In genomic region chr7:100645147-100645546, GRCm38 (mm10) we compare ENCODE assay signal across 8 mouse cellular contexts. TPM values are rescaled to one million over a fixed set of nuclear protein-coding genes. Genes with fewer than 3 reads are reported as not detected.
A peak's percentile ranks its signal among the peaks of the same experiment; 100 is the strongest.
DNase-seq lines count a peak whose midpoint lies in the region; ATAC-seq and TF ChIP-seq lines count a peak whose summit lies in the region.

No protein-coding gene starts in this region.

- no peak overlapping the region for H3K27ac ChIP-seq in kidney, postnatal 0 days
- H3K27ac ChIP-seq in limb, embryonic 15.5 days: no peak overlapping the region
- H3K27ac ChIP-seq in neural tube, embryonic 12.5 days: no peak overlapping the region

- H3K4me1 ChIP-seq in E14TG2a.4 (replicated peaks; ENCODE audit: low read depth, low read length): peaks cover 26% of the 10 kb centered on the region
- 0 out of 2 replicates have a peak, but pooled peaks cover 3% of the 10 kb centered on the region for H3K4me1 ChIP-seq in kidney, postnatal 0 days (replicated peaks; ENCODE audit: insufficient read depth, low read length)
- peaks cover 4% of the 10 kb centered on the region; the same call in 1 of the 2 replicates for H3K4me1 ChIP-seq in limb, embryonic 15.5 days
- H3K4me1 ChIP-seq in neural tube, embryonic 12.5 days: no peaks in the 10 kb centered on the region

- no peak overlapping the region for H3K9ac ChIP-seq in kidney, postnatal 0 days (ENCODE audit: low read depth, low read length)
- no peak overlapping the region for H3K9ac ChIP-seq in limb, embryonic 15.5 days
- no peak overlapping the region for H3K9ac ChIP-seq in neural tube, embryonic 12.5 days

- TF ChIP-seq CTCF in E14TG2a.4 (conservative IDR thresholded peaks at IDR 0.05; ENCODE audit: low read length): peak; percentile 80
- peak; percentile 79 for TF ChIP-seq CTCF in kidney, postnatal 0 days (IDR thresholded peaks at IDR 0.05; ENCODE audit: low read depth)

- no peak overlapping the region for H3K4me3 ChIP-seq in E14TG2a.4 (replicated peaks; ENCODE audit: low read length)
- H3K4me3 ChIP-seq in kidney, postnatal 0 days (replicated peaks; ENCODE audit: low read depth, low read length): no peak overlapping the region
- H3K4me3 ChIP-seq in limb, embryonic 15.5 days: no peak overlapping the region
- H3K4me3 ChIP-seq in neural tube, embryonic 12.5 days: no peak overlapping the region

- H3K4me2 ChIP-seq in kidney, postnatal 0 days (ENCODE audit: low read length): no peak overlapping the region
- no peak overlapping the region for H3K4me2 ChIP-seq in limb, embryonic 15.5 days
- no peak overlapping the region for H3K4me2 ChIP-seq in neural tube, embryonic 12.5 days (replicated peaks)

- no peaks in the 10 kb centered on the region for H3K9me3 ChIP-seq in E14TG2a.4 (ENCODE audit: low read length)
- H3K9me3 ChIP-seq in kidney, postnatal 0 days (replicated peaks; ENCODE audit: low read length): no peaks in the 10 kb centered on the region
- no peaks in the 10 kb centered on the region for H3K9me3 ChIP-seq in limb, embryonic 15.5 days
- no peaks in the 10 kb centered on the region for H3K9me3 ChIP-seq in neural tube, embryonic 12.5 days

- WGBS in kidney, postnatal 0 days: 39% methylated on average over 3 of the region's 3 CpGs
- WGBS in limb, embryonic 15.5 days: 39% methylated on average over 3 of the region's 3 CpGs
- WGBS in neural tube, embryonic 12.5 days: 38% methylated on average over 3 of the region's 3 CpGs

- H3K36me3 ChIP-seq in E14TG2a.4 (ENCODE audit: insufficient read depth, low read length): peaks cover 39% of the 10 kb centered on the region
- no peaks in the 10 kb centered on the region for H3K36me3 ChIP-seq in kidney, postnatal 0 days (ENCODE audit: insufficient read depth, low read length)
- peaks cover 18% of the 10 kb centered on the region; the same call in 1 of the 2 replicates for H3K36me3 ChIP-seq in limb, embryonic 15.5 days
- H3K36me3 ChIP-seq in neural tube, embryonic 12.5 days: peaks cover 19% of the 10 kb centered on the region; the same call in 1 of the 2 replicates

- peak; percentile 26 for DNase-seq in T-cell, adult 2 months (ENCODE audit: low spot score)
- DNase-seq in cerebellum, postnatal 14 days: peak; percentile 55 to 78
- DNase-seq in gastrocnemius, adult 8-10 months (ENCODE audit: low spot score in 2 of 2): peak; percentile 62 to 67
- peak; percentile 77 for DNase-seq in kidney, postnatal 0 days (ENCODE audit: low spot score)
- peak; percentile 67 for DNase-seq in thymus, postnatal 4 days

- H3K27me3 ChIP-seq in E14TG2a.4 (ENCODE audit: insufficient read depth, low read length): no peaks in the 10 kb centered on the region
- no peaks in the 10 kb centered on the region for H3K27me3 ChIP-seq in kidney, postnatal 0 days (ENCODE audit: insufficient read depth, low read length)
- no peaks in the 10 kb centered on the region for H3K27me3 ChIP-seq in limb, embryonic 15.5 days
- no peaks in the 10 kb centered on the region for H3K27me3 ChIP-seq in neural tube, embryonic 12.5 days (replicated peaks)

- ATAC-seq in kidney, postnatal 0 days (replicated peaks; ENCODE audit: low FRiP score, low read depth): no peak
- 0 out of 2 replicates have a peak, but pooled peaks have one; percentile 40 for ATAC-seq in limb, embryonic 15.5 days (ENCODE audit: insufficient number of reproducible peaks, low FRiP score, low TSS enrichment, low read depth)
- 0 out of 2 replicates have a peak, but pooled peaks have one; percentile 9 for ATAC-seq in neural tube, embryonic 12.5 days (ENCODE audit: low FRiP score, low read depth)

RNA-seq across cellular contexts. Expression of gene Plekhb1, which starts 17.1 kb away (rescaled TPM):
- total RNA-seq in gastrocnemius, adult 8-10 months (2022): 100 to 1,000 TPM in 2 of 4 experiments, 10 to 100 TPM in 2; 85.9 to 102 (median 98.0) TPM
- polyA plus RNA-seq in kidney, postnatal 0 days (2015; fragmentation: Nextera tagmentation; extraction: Ambion mirVana): 4.6 and 5.1 TPM in 2 replicates
- 4.5 and 6.8 TPM in 2 replicates for polyA plus RNA-seq in limb, embryonic 15.5 days (2015; fragmentation: Nextera tagmentation; extraction: Ambion mirVana)
- 12.8 and 13.4 TPM in 2 replicates for polyA plus RNA-seq in neural tube, embryonic 12.5 days (2016; fragmentation: Nextera tagmentation; extraction: Ambion mirVana)

RNA-seq across cellular contexts. Expression of gene Mrpl48, which starts 37.0 kb away (rescaled TPM):
- 10 to 100 TPM; 53.5 to 64.5 (median 58.5) TPM for total RNA-seq in gastrocnemius, adult 8-10 months (2022)
- 105 and 107 TPM in 2 replicates for polyA plus RNA-seq in kidney, postnatal 0 days (2015; fragmentation: Nextera tagmentation; extraction: Ambion mirVana)
- polyA plus RNA-seq in limb, embryonic 15.5 days (2015; fragmentation: Nextera tagmentation; extraction: Ambion mirVana): 72.9 and 73.5 TPM in 2 replicates
- 68.5 and 69.9 TPM in 2 replicates for polyA plus RNA-seq in neural tube, embryonic 12.5 days (2016; fragmentation: Nextera tagmentation; extraction: Ambion mirVana)

RNA-seq across cellular contexts. Expression of gene Rab6a, which starts 37.9 kb away (rescaled TPM):
- 10 to 100 TPM; 64.9 to 73.3 (median 68.4) TPM for total RNA-seq in gastrocnemius, adult 8-10 months (2022)
- polyA plus RNA-seq in kidney, postnatal 0 days (2015; fragmentation: Nextera tagmentation; extraction: Ambion mirVana): 90.7 and 94.6 TPM in 2 replicates
- polyA plus RNA-seq in limb, embryonic 15.5 days (2015; fragmentation: Nextera tagmentation; extraction: Ambion mirVana): 95.4 and 106 TPM in 2 replicates
- polyA plus RNA-seq in neural tube, embryonic 12.5 days (2016; fragmentation: Nextera tagmentation; extraction: Ambion mirVana): 196 and 227 TPM in 2 replicates

Comparison
In these comparisons a context has a peak if more than half of its experiments do, and no peak if none do; other contexts are left out.
1. DNase-seq: peak in every context shown above with its lines; median percentile 77 in kidney, postnatal 0 days; 67 in thymus, postnatal 4 days; 66 in cerebellum, postnatal 14 days; 64 in gastrocnemius, adult 8-10 months; 26 in T-cell, adult 2 months.